In genomic region chr19:46699011-46699481, GRCm38 (mm10) we compare ENCODE assay signal across 18 mouse cellular contexts. TPM values are rescaled to one million over a fixed set of nuclear protein-coding genes. Genes with fewer than 3 reads are reported as not detected.
A peak's percentile ranks its signal among the peaks of the same experiment; 100 is the strongest.
DNase-seq lines count a peak whose midpoint lies in the region; ATAC-seq and TF ChIP-seq lines count a peak whose summit lies in the region.
"Had no signal": no experiment of that assay in that cellular context is flagged by ENCODE, and none has a peak within 500 bp of the region (broad histone marks: within the 10 kb centered on the region; RNA-seq: fewer than 3 reads in every experiment).

No protein-coding gene starts in this region.

- H3K36me3 ChIP-seq in kidney, adult 2 months (ENCODE audit: control insufficient read depth, insufficient read depth, low read length), result no peaks in the 10 kb centered on the region
- no peaks in the 10 kb centered on the region for H3K36me3 ChIP-seq in ES-E14 (ENCODE audit: control insufficient read depth, insufficient read depth, low read length, poor library complexity, severe bottlenecking)
- H3K36me3 ChIP-seq in forebrain, embryonic 11.5 days (ENCODE audit: control insufficient read depth, insufficient read depth, low read length), result no peaks in the 10 kb centered on the region
- no peaks in the 10 kb centered on the region for H3K36me3 ChIP-seq in intestine, embryonic 15.5 days

- no peak for TF ChIP-seq CTCF in kidney, adult 2 months (conservative IDR thresholded peaks at IDR 0.05; ENCODE audit: insufficient read depth, insufficient read length, low read depth, low read length)

- H3K27ac ChIP-seq in kidney, adult 2 months (ENCODE audit: insufficient read depth, low read depth, low read length), result no peak overlapping the region
- peak overlapping the region; percentile 9; the same call in 1 of the 2 replicates for H3K27ac ChIP-seq in ES-E14 (ENCODE audit: insufficient read depth, low read depth, low read length, poor library complexity, severe bottlenecking)
- H3K27ac ChIP-seq in forebrain, embryonic 11.5 days (ENCODE audit: low read depth, low read length), result no peak overlapping the region
- H3K27ac ChIP-seq in intestine, embryonic 15.5 days, result no peak overlapping the region
- H3K27ac ChIP-seq: liver, embryonic 12.5 days had no signal

- peak overlapping the region; percentile 30; the same call in 1 of the 2 replicates for H3K9ac ChIP-seq in ES-E14 (ENCODE audit: insufficient read depth, low read depth, low read length, poor library complexity, severe bottlenecking)
- H3K9ac ChIP-seq in forebrain, embryonic 11.5 days (ENCODE audit: low read length), result no peak overlapping the region
- H3K9ac ChIP-seq in intestine, embryonic 15.5 days, result no peak overlapping the region
- H3K9ac ChIP-seq: liver, embryonic 12.5 days had no signal

- no peak for TF ChIP-seq POLR2A in kidney, adult 2 months (IDR thresholded peaks at IDR 0.05; ENCODE audit: low read depth, low read length)

- WGBS in kidney, adult 2 months, result 76% methylated on average over 10 of the region's 10 CpGs
- 80% methylated on average over 10 of the region's 10 CpGs for WGBS in forebrain, embryonic 11.5 days
- 74% methylated on average over 10 of the region's 10 CpGs for WGBS in intestine, embryonic 15.5 days

- no peak overlapping the region for H3K4me3 ChIP-seq in kidney, adult 2 months (ENCODE audit: insufficient read depth, low read depth, low read length)
- H3K4me3 ChIP-seq in ES-E14 (ENCODE audit: insufficient read depth in 1 of 2, low read depth in 1 of 2, low read length in 2 of 2, poor library complexity in 1 of 2, severe bottlenecking in 1 of 2), result no peak overlapping the region
- no peak overlapping the region for H3K4me3 ChIP-seq in forebrain, embryonic 11.5 days (ENCODE audit: low read depth, low read length)
- H3K4me3 ChIP-seq in intestine, embryonic 15.5 days (replicated peaks), result no peak overlapping the region
- H3K4me3 ChIP-seq: liver, embryonic 12.5 days had no signal

- in situ Hi-C loops in ES-E14 (cut with MboI; ENCODE audit: low sequenced_read_pairs in 2 of 2, unreplicated experiment in 2 of 2), result no loop called here

- H3K9me3 ChIP-seq in ES-E14 (ENCODE audit: control insufficient read depth, insufficient read depth, low read depth, low read length), result no peaks in the 10 kb centered on the region
- H3K9me3 ChIP-seq in forebrain, embryonic 11.5 days (ENCODE audit: control insufficient read depth, low read length), result no peaks in the 10 kb centered on the region
- H3K9me3 ChIP-seq in intestine, embryonic 15.5 days, result no peaks in the 10 kb centered on the region
- H3K9me3 ChIP-seq: G1E had no signal

- ATAC-seq in megakaryocyte progenitor cell, adult 5-6 weeks (replicated peaks; ENCODE audit: poor library complexity), result peak; percentile 69
- no peak for ATAC-seq in forebrain, embryonic 11.5 days (replicated peaks; ENCODE audit: low FRiP score)
- ATAC-seq in intestine, embryonic 15.5 days, result no peak
- ATAC-seq: activated CD4-positive, CD25-positive, alpha-beta regulatory T cell, adult 4 months; liver, embryonic 12.5 days had no signal

- H3K4me1 ChIP-seq in kidney, adult 2 months (ENCODE audit: control insufficient read depth, insufficient read depth, low read length), result peaks cover 5% of the 10 kb centered on the region; the same call in 1 of the 2 replicates
- H3K4me1 ChIP-seq in ES-E14 (ENCODE audit: control insufficient read depth in 2 of 2, insufficient read depth in 2 of 2, low read length in 2 of 2, poor library complexity in 1 of 2), result peaks cover 0 to 27% of the 10 kb centered on the region in 2 experiments; a peak in 3 of 4 replicates
- H3K4me1 ChIP-seq in forebrain, embryonic 11.5 days (replicated peaks; ENCODE audit: control insufficient read depth, insufficient read depth, low read length), result no peaks in the 10 kb centered on the region
- no peaks in the 10 kb centered on the region for H3K4me1 ChIP-seq in intestine, embryonic 15.5 days (replicated peaks)

- H3K27me3 ChIP-seq in kidney, adult 2 months (replicated peaks; ENCODE audit: control insufficient read depth, insufficient read depth, low read length), result no peaks in the 10 kb centered on the region
- no peaks in the 10 kb centered on the region for H3K27me3 ChIP-seq in forebrain, embryonic 11.5 days (ENCODE audit: control insufficient read depth, insufficient read depth, low read length)
- no peaks in the 10 kb centered on the region for H3K27me3 ChIP-seq in intestine, embryonic 15.5 days (replicated peaks)

- peak; percentile 5 for DNase-seq in kidney, postnatal 10 days
- no peak for DNase-seq in kidney, adult 2 months
- peak; percentile 60 for DNase-seq in 416B (ENCODE audit: low read depth)
- no peak for DNase-seq in ES-E14 (ENCODE audit: low read depth, low spot score)
- DNase-seq in forebrain, embryonic 11.5 days (ENCODE audit: low spot score), result no peak
- DNase-seq: heart, postnatal 10 days; kidney, postnatal 36 days; lung, postnatal 36 days; thymus, postnatal 4 days had no signal

- no peak overlapping the region for H3K4me2 ChIP-seq in forebrain, embryonic 11.5 days (ENCODE audit: low read depth, low read length, severe bottlenecking)
- no peak overlapping the region for H3K4me2 ChIP-seq in intestine, embryonic 15.5 days (replicated peaks)
- H3K4me2 ChIP-seq: liver, embryonic 12.5 days had no signal

TF ChIP-seq in ES-E14, 5 proteins besides CTCF, POLR2A, EP300 and RAD21:
- TF ChIP-seq ZNF384 (IDR thresholded peaks at IDR 0.05; ENCODE audit: low read depth, low read length), result no peak
- no peak for TF ChIP-seq ZC3H11A (IDR thresholded peaks at IDR 0.05; ENCODE audit: borderline replicate concordance, low read depth, low read length)

RNA-seq across cellular contexts. Expression of gene As3mt, which starts 8.2 kb away (rescaled TPM):
- polyA plus RNA-seq in kidney, adult 2 months (2012; rRNA removed), result 28.8 and 43.7 TPM in 2 replicates
- total RNA-seq in ES-E14 (2012; rRNA removed), result 10.2 and 11.0 TPM in 2 replicates
- total RNA-seq in megakaryocyte progenitor cell, adult 5-6 weeks (2015), result 31.2 and 43.3 TPM in 2 replicates
- total RNA-seq in megakaryocyte progenitor cell, adult 5-6 weeks (2017), result 54.4 and 65.8 TPM in 2 replicates
- polyA plus RNA-seq in forebrain, embryonic 11.5 days (2014; fragmentation: Nextera tagmentation; extraction: Ambion mirVana), result 19.4 and 24.0 TPM in 2 replicates
- 59.4 and 63.4 TPM in 2 replicates for polyA plus RNA-seq in intestine, embryonic 15.5 days (2015; fragmentation: Nextera tagmentation; extraction: Ambion mirVana)
- polyA plus RNA-seq: G1E had no signal

RNA-seq across cellular contexts. Expression of gene Borcs7, which starts 9.3 kb away (rescaled TPM):
- 4.8 and 6.0 TPM in 2 replicates for polyA plus RNA-seq in kidney, adult 2 months (2012; rRNA removed)
- 2.1 and 2.3 TPM in 2 replicates for total RNA-seq in ES-E14 (2012; rRNA removed)
- total RNA-seq in megakaryocyte progenitor cell, adult 5-6 weeks (2015), result 14.1 TPM in 2 replicates
- 4.6 and 6.5 TPM in 2 replicates for total RNA-seq in megakaryocyte progenitor cell, adult 5-6 weeks (2017)
- polyA plus RNA-seq in forebrain, embryonic 11.5 days (2014; fragmentation: Nextera tagmentation; extraction: Ambion mirVana), result 11.3 and 12.6 TPM in 2 replicates
- polyA plus RNA-seq in intestine, embryonic 15.5 days (2015; fragmentation: Nextera tagmentation; extraction: Ambion mirVana), result 14.5 and 15.2 TPM in 2 replicates

RNA-seq across cellular contexts. Expression of gene Cyp17a1, which starts 26.1 kb away (rescaled TPM):
- polyA plus RNA-seq in kidney, adult 2 months (2012; rRNA removed), result 0.27 and 0.29 TPM in 2 replicates
- not detected in 2 replicates for total RNA-seq in ES-E14 (2012; rRNA removed)
- not detected in 2 replicates for total RNA-seq in megakaryocyte progenitor cell, adult 5-6 weeks (2015)
- total RNA-seq in megakaryocyte progenitor cell, adult 5-6 weeks (2017), result not detected in 2 replicates
- polyA plus RNA-seq in forebrain, embryonic 11.5 days (2014; fragmentation: Nextera tagmentation; extraction: Ambion mirVana), result not detected in 2 replicates
- 0.30 TPM in 1 of 2 replicates, not detected in the other for polyA plus RNA-seq in intestine, embryonic 15.5 days (2015; fragmentation: Nextera tagmentation; extraction: Ambion mirVana)
- total RNA-seq: gastrocnemius, postnatal 4 days; heart, postnatal 10 days; left cerebral cortex, adult 8-10 months; midbrain, postnatal 0 days had no signal
- polyA plus RNA-seq: activated CD4-positive, CD25-positive, alpha-beta regulatory T cell, adult 4 months; cortical plate, adult 2 months; G1E; midbrain, postnatal 0 days had no signal

Comparison
In these comparisons a context has a peak if more than half of its experiments do, and no peak if none do; other contexts are left out.
1. DNase-seq: peak in kidney, postnatal 10 days (single experiment) and 416B (single experiment); none in kidney, adult 2 months (single experiment), ES-E14 (single experiment) and forebrain, embryonic 11.5 days (single experiment).